In genomic region chr3:92236463-92237189, GRCm38 (mm10) we compare ENCODE assay signal across 22 mouse cellular contexts. TPM values are rescaled to one million over a fixed set of nuclear protein-coding genes. Genes with fewer than 3 reads are reported as not detected.
A peak's percentile ranks its signal among the peaks of the same experiment; 100 is the strongest.
DNase-seq lines count a peak whose midpoint lies in the region; ATAC-seq and TF ChIP-seq lines count a peak whose summit lies in the region.
"Not testable (repeated sequence)": the region's sequence is repeated elsewhere in the genome, so short reads cannot be mapped to it uniquely, and the experiment has no call there.
"Had no signal": no experiment of that assay in that cellular context is flagged by ENCODE, and none has a peak within 500 bp of the region (broad histone marks: within the 10 kb centered on the region; RNA-seq: fewer than 3 reads in every experiment).

No protein-coding gene starts in this region.

- not testable (repeated sequence) for H3K27me3 ChIP-seq in intestine, embryonic 14.5 days (replicated peaks; ENCODE audit: control insufficient read depth, insufficient read depth, low read length); kidney, embryonic 16.5 days (ENCODE audit: insufficient read depth, low read length); liver, embryonic 11.5 days (replicated peaks; ENCODE audit: control insufficient read depth, insufficient read depth, low read length); neural tube, embryonic 12.5 days (replicated peaks); stomach, postnatal 0 days (ENCODE audit: control insufficient read depth, insufficient read depth, low read length)

- not testable (repeated sequence) for H3K4me3 ChIP-seq in intestine, embryonic 14.5 days (ENCODE audit: low read depth, low read length); kidney, embryonic 16.5 days (ENCODE audit: low read length); liver, embryonic 11.5 days (ENCODE audit: low read depth, low read length); neural tube, embryonic 12.5 days; stomach, postnatal 0 days (ENCODE audit: low read depth, low read length)

- not testable (repeated sequence) for TF ChIP-seq CTCF in stomach, postnatal 0 days (IDR thresholded peaks at IDR 0.05; ENCODE audit: low read depth)

- 0 out of 2 replicates have a peak, but pooled peaks have one; percentile 34 for ATAC-seq in erythroid progenitor cell, adult 5-6 weeks (replicated peaks; ENCODE audit: low FRiP score, poor library complexity, severe bottlenecking)
- ATAC-seq in hematopoietic stem cell, adult 5-6 weeks (replicated peaks in 1 of 2; ENCODE audit: insufficient read depth in 1 of 2, low FRiP score in 2 of 2, low TSS enrichment in 1 of 2, low read depth in 1 of 2, poor library complexity in 2 of 2, severe bottlenecking in 2 of 2), result peak; percentile 15 to 30; a peak in 1 of 4 replicates
- peak; percentile 57 for ATAC-seq in intestine, embryonic 14.5 days (replicated peaks; ENCODE audit: low FRiP score, low TSS enrichment, low read depth)
- ATAC-seq in kidney, embryonic 16.5 days (ENCODE audit: low FRiP score, low TSS enrichment), result peak; percentile 85
- ATAC-seq in liver, embryonic 11.5 days (replicated peaks; ENCODE audit: low FRiP score), result peak; percentile 38; the same call in 1 of the 2 replicates
- peak; percentile 11; the same call in 1 of the 2 replicates for ATAC-seq in megakaryocyte progenitor cell, adult 5-6 weeks (replicated peaks; ENCODE audit: poor library complexity)
- ATAC-seq in neural tube, embryonic 12.5 days (ENCODE audit: low FRiP score, low read depth), result peak; percentile 15; the same call in 1 of the 2 replicates
- ATAC-seq in stomach, postnatal 0 days (ENCODE audit: low FRiP score, low TSS enrichment), result peak; percentile 49

- not testable (repeated sequence) for DNase-seq in intestine, embryonic 14.5 days (ENCODE audit: low spot score); liver, embryonic 11.5 days (ENCODE audit: low spot score); stomach, postnatal 0 days (ENCODE audit: low spot score)

- not testable (repeated sequence) for TF ChIP-seq EP300 in stomach, postnatal 0 days (optimal IDR thresholded peaks at IDR 0.05)

- H3K36me3 ChIP-seq in intestine, embryonic 14.5 days (ENCODE audit: control insufficient read depth, insufficient read depth, low read length); kidney, embryonic 16.5 days (ENCODE audit: insufficient read depth, low read length); liver, embryonic 11.5 days (ENCODE audit: control insufficient read depth, insufficient read depth, low read length); neural tube, embryonic 12.5 days; stomach, postnatal 0 days (ENCODE audit: control insufficient read depth, insufficient read depth, low read length): not testable (repeated sequence)

- H3K9ac ChIP-seq in intestine, embryonic 14.5 days (ENCODE audit: low read length); kidney, embryonic 16.5 days (replicated peaks; ENCODE audit: low read length); liver, embryonic 11.5 days (ENCODE audit: low read depth, low read length); neural tube, embryonic 12.5 days; stomach, postnatal 0 days (ENCODE audit: low read length): not testable (repeated sequence)

- H3K27ac ChIP-seq in intestine, embryonic 14.5 days (ENCODE audit: low read depth); kidney, embryonic 16.5 days (ENCODE audit: low read length); liver, embryonic 11.5 days (ENCODE audit: low read depth, low read length); neural tube, embryonic 12.5 days; stomach, postnatal 0 days (replicated peaks): not testable (repeated sequence)

- no CpG with 5 or more reads among the region's 5 CpGs for WGBS in intestine, embryonic 14.5 days
- no CpG with 5 or more reads among the region's 5 CpGs for WGBS in kidney, embryonic 16.5 days
- WGBS in liver, embryonic 11.5 days, result no CpG with 5 or more reads among the region's 5 CpGs
- no CpG with 5 or more reads among the region's 5 CpGs for WGBS in neural tube, embryonic 12.5 days
- WGBS in stomach, postnatal 0 days, result no CpG with 5 or more reads among the region's 5 CpGs

- not testable (repeated sequence) for H3K9me3 ChIP-seq in intestine, embryonic 14.5 days (ENCODE audit: control insufficient read depth, low read length); kidney, embryonic 16.5 days (ENCODE audit: low read length); liver, embryonic 11.5 days (ENCODE audit: control insufficient read depth, low read length); neural tube, embryonic 12.5 days; stomach, postnatal 0 days (ENCODE audit: control insufficient read depth, low read length)

- H3K4me2 ChIP-seq in intestine, embryonic 14.5 days (ENCODE audit: low read length); kidney, embryonic 16.5 days (replicated peaks; ENCODE audit: low read depth, low read length); liver, embryonic 11.5 days; neural tube, embryonic 12.5 days (replicated peaks); stomach, postnatal 0 days (replicated peaks; ENCODE audit: low read depth): not testable (repeated sequence)

- not testable (repeated sequence) for H3K4me1 ChIP-seq in intestine, embryonic 14.5 days (replicated peaks; ENCODE audit: control insufficient read depth, insufficient read depth, low read length); kidney, embryonic 16.5 days (ENCODE audit: insufficient read depth, low read length); liver, embryonic 11.5 days (replicated peaks; ENCODE audit: control insufficient read depth, insufficient read depth, low read length); neural tube, embryonic 12.5 days; stomach, postnatal 0 days (replicated peaks; ENCODE audit: control insufficient read depth, insufficient read depth)

RNA-seq across cellular contexts. Expression of gene Sprr2a2, which starts 20.9 kb away (rescaled TPM):
- not detected in 2 replicates for total RNA-seq in erythroid progenitor cell, adult 5-6 weeks (2015; ENCODE audit: low replicate concordance)
- total RNA-seq in erythroid progenitor cell, adult 5-6 weeks (2017; ENCODE audit: low replicate concordance), result 0.77 TPM in 1 of 2 replicates, not detected in the other
- total RNA-seq in hematopoietic stem cell, adult 5-6 weeks (2017), result 0.44 TPM in 1 of 2 replicates, not detected in the other
- polyA plus RNA-seq in intestine, embryonic 14.5 days (2014; fragmentation: Nextera tagmentation; extraction: Ambion mirVana), result 30.5 and 45.1 TPM in 2 replicates
- polyA plus RNA-seq in kidney, embryonic 16.5 days (2015; fragmentation: Nextera tagmentation; extraction: Ambion mirVana), result 2.8 and 3.6 TPM in 2 replicates
- 1.1 TPM in 1 of 2 replicates, not detected in the other for polyA plus RNA-seq in liver, embryonic 11.5 days (2014; fragmentation: Nextera tagmentation; extraction: Ambion mirVana)
- total RNA-seq in megakaryocyte progenitor cell, adult 5-6 weeks (2015), result not detected in 2 replicates
- total RNA-seq in megakaryocyte progenitor cell, adult 5-6 weeks (2017), result not detected in 2 replicates
- polyA plus RNA-seq in neural tube, embryonic 12.5 days (2016; fragmentation: Nextera tagmentation; extraction: Ambion mirVana), result 1.4 TPM in 1 of 2 replicates, not detected in the other
- polyA plus RNA-seq in stomach, postnatal 0 days (2015; fragmentation: Nextera tagmentation; extraction: Ambion mirVana), result 13,620 and 14,516 TPM in 2 replicates
- total RNA-seq: adrenal gland, postnatal 25 days; gastrocnemius, postnatal 25 days; left cerebral cortex, adult 18-20 months; left cerebral cortex, postnatal 25 days; liver, adult 2 months had no signal
- polyA plus RNA-seq: forebrain, embryonic 10.5 days; midbrain, embryonic 10.5 days had no signal

RNA-seq across cellular contexts. Expression of gene Sprr2a1, which starts 21.0 kb away (rescaled TPM):
- not detected in 2 replicates for total RNA-seq in erythroid progenitor cell, adult 5-6 weeks (2015; ENCODE audit: low replicate concordance)
- total RNA-seq in erythroid progenitor cell, adult 5-6 weeks (2017; ENCODE audit: low replicate concordance), result not detected in 2 replicates
- total RNA-seq in hematopoietic stem cell, adult 5-6 weeks (2017), result not detected in 2 replicates
- 0.66 and 0.74 TPM in 2 replicates for polyA plus RNA-seq in intestine, embryonic 14.5 days (2014; fragmentation: Nextera tagmentation; extraction: Ambion mirVana)
- 0.12 TPM in 1 of 2 replicates, not detected in the other for polyA plus RNA-seq in kidney, embryonic 16.5 days (2015; fragmentation: Nextera tagmentation; extraction: Ambion mirVana)
- not detected in 2 replicates for polyA plus RNA-seq in liver, embryonic 11.5 days (2014; fragmentation: Nextera tagmentation; extraction: Ambion mirVana)
- total RNA-seq in megakaryocyte progenitor cell, adult 5-6 weeks (2015), result not detected in 2 replicates
- total RNA-seq in megakaryocyte progenitor cell, adult 5-6 weeks (2017), result not detected in 2 replicates
- polyA plus RNA-seq in neural tube, embryonic 12.5 days (2016; fragmentation: Nextera tagmentation; extraction: Ambion mirVana), result not detected in 2 replicates
- 181 and 190 TPM in 2 replicates for polyA plus RNA-seq in stomach, postnatal 0 days (2015; fragmentation: Nextera tagmentation; extraction: Ambion mirVana)
- total RNA-seq: adrenal gland, postnatal 25 days; ES-E14; gastrocnemius, postnatal 25 days; heart, adult 2 months; heart, postnatal 36 days; left cerebral cortex, adult 18-20 months; left cerebral cortex, postnatal 25 days; liver, adult 2 months had no signal
- polyA plus RNA-seq: forebrain, embryonic 10.5 days; heart, adult 2 months; heart, embryonic 14.5 days; liver, adult 2 months; liver, postnatal 0 days; midbrain, embryonic 10.5 days; neural tube, embryonic 11.5 days; spleen, adult 2 months had no signal

RNA-seq across cellular contexts. Expression of gene Sprr2a3, which starts 48.6 kb away (rescaled TPM):
- not detected in 2 replicates for total RNA-seq in erythroid progenitor cell, adult 5-6 weeks (2015; ENCODE audit: low replicate concordance)
- not detected in 2 replicates for total RNA-seq in erythroid progenitor cell, adult 5-6 weeks (2017; ENCODE audit: low replicate concordance)
- not detected in 2 replicates for total RNA-seq in hematopoietic stem cell, adult 5-6 weeks (2017)
- polyA plus RNA-seq in intestine, embryonic 14.5 days (2014; fragmentation: Nextera tagmentation; extraction: Ambion mirVana), result 3.8 and 6.4 TPM in 2 replicates
- 0.49 and 0.69 TPM in 2 replicates for polyA plus RNA-seq in kidney, embryonic 16.5 days (2015; fragmentation: Nextera tagmentation; extraction: Ambion mirVana)
- polyA plus RNA-seq in liver, embryonic 11.5 days (2014; fragmentation: Nextera tagmentation; extraction: Ambion mirVana), result not detected in 2 replicates
- total RNA-seq in megakaryocyte progenitor cell, adult 5-6 weeks (2015), result not detected in 2 replicates
- total RNA-seq in megakaryocyte progenitor cell, adult 5-6 weeks (2017), result not detected in 2 replicates
- polyA plus RNA-seq in neural tube, embryonic 12.5 days (2016; fragmentation: Nextera tagmentation; extraction: Ambion mirVana), result not detected in 2 replicates
- polyA plus RNA-seq in stomach, postnatal 0 days (2015; fragmentation: Nextera tagmentation; extraction: Ambion mirVana), result 712 and 819 TPM in 2 replicates
- total RNA-seq: adrenal gland, postnatal 25 days; ES-E14; gastrocnemius, postnatal 25 days; heart, adult 2 months; heart, postnatal 36 days; left cerebral cortex, adult 18-20 months; left cerebral cortex, postnatal 25 days; liver, adult 2 months had no signal
- polyA plus RNA-seq: forebrain, embryonic 10.5 days; heart, embryonic 14.5 days; liver, postnatal 0 days; midbrain, embryonic 10.5 days; neural tube, embryonic 11.5 days; spleen, adult 2 months had no signal

Comparison
In these comparisons a context has a peak if more than half of its experiments do, and no peak if none do; other contexts are left out.
1. ATAC-seq: peak in every context shown above with its lines; median percentile 85 in kidney, embryonic 16.5 days; 57 in intestine, embryonic 14.5 days; 49 in stomach, postnatal 0 days; 38 in liver, embryonic 11.5 days; 34 in erythroid progenitor cell, adult 5-6 weeks; 22 in hematopoietic stem cell, adult 5-6 weeks; 15 in neural tube, embryonic 12.5 days; 11 in megakaryocyte progenitor cell, adult 5-6 weeks.
2. RNA of gene Sprr2a2, which starts 20.9 kb away (polyA plus RNA-seq): 13,620 to 14,516 TPM in stomach, postnatal 0 days; 30.5 to 45.1 TPM in intestine, embryonic 14.5 days, 2.8 to 3.6 TPM in kidney, embryonic 16.5 days, 1.1 TPM in liver, embryonic 11.5 days and 1.4 TPM in neural tube, embryonic 12.5 days; every median in the first group is over 100 times any median in the second.
3. RNA of gene Sprr2a1, which starts 21.0 kb away (polyA plus RNA-seq): 181 to 190 TPM in stomach, postnatal 0 days; 0.66 to 0.74 TPM in intestine, embryonic 14.5 days, 0.12 TPM in kidney, embryonic 16.5 days, not detected in liver, embryonic 11.5 days and not detected in neural tube, embryonic 12.5 days; every median in the first group is over 100 times any median in the second.
4. RNA of gene Sprr2a3, which starts 48.6 kb away (polyA plus RNA-seq): 712 to 819 TPM in stomach, postnatal 0 days; 3.8 to 6.4 TPM in intestine, embryonic 14.5 days, 0.49 to 0.69 TPM in kidney, embryonic 16.5 days, not detected in neural tube, embryonic 12.5 days and not detected in liver, embryonic 11.5 days; every median in the first group is over 10 times any median in the second.